Mouse (Mus musculus) testis, postnatal 10 days (tissue): ENCODE results near the gene C7.
A peak's percentile ranks its signal among the peaks of the same experiment; 100 is the strongest.
"Not testable (repeated sequence)": the region's sequence is repeated elsewhere in the genome, so short reads cannot be mapped to it uniquely, and the experiment has no call there.

Source experiments
- DNase-seq: peaks from one replicate; pipeline ENCODE4 v3.0.0; 2021; ENCODE audit warnings: low spot score

The C7 gene

GRCm38 (mm10) chr15:5063635-5064034 lies at the start of gene C7:
TSS of gene C7 (minus strand) at chr15:5063740.
- no peak for DNase-seq

- DNase-seq: no peak
Observed at GRCm38 (mm10) chr15:5112651-5113050, 49.1 kb upstream of the C7 start.

- DNase-seq: no peak
Observed at GRCm38 (mm10) chr15:5108655-5109040, 45.1 kb upstream of the C7 start.

GRCm38 (mm10) chr15:5107686-5108654 lies 44.4 kb upstream of the C7 start, which contains the start of gene Card6:
TSS of gene Card6 (minus strand) at chr15:5108539.
- no peak for DNase-seq

GRCm38 (mm10) chr15:5106293-5106692 lies 42.8 kb upstream of the C7 start:
- no peak for DNase-seq

GRCm38 (mm10) chr15:5105891-5106290 lies 42.4 kb upstream of the C7 start:
- no peak for DNase-seq

- DNase-seq: no peak
Observed at GRCm38 (mm10) chr15:5102312-5102711, 38.8 kb upstream of the C7 start.

- DNase-seq: no peak
Observed at GRCm38 (mm10) chr15:5097376-5097775, 33.8 kb upstream of the C7 start.

- DNase-seq: no peak
Observed at GRCm38 (mm10) chr15:5095534-5096301, 32.2 kb upstream of the C7 start.

- no peak for DNase-seq
Observed at GRCm38 (mm10) chr15:5090131-5090530, 26.6 kb upstream of the C7 start.

- no peak for DNase-seq
Observed at GRCm38 (mm10) chr15:5088850-5089608, 25.5 kb upstream of the C7 start.

GRCm38 (mm10) chr15:5086162-5086561 lies 22.6 kb upstream of the C7 start:
- no peak for DNase-seq

- no peak for DNase-seq
Observed at GRCm38 (mm10) chr15:5081235-5081634, 17.7 kb upstream of the C7 start.

- peak; percentile 50 for DNase-seq
Observed at GRCm38 (mm10) chr15:5068801-5069518, 5.4 kb upstream of the C7 start.

- no peak for DNase-seq
Observed at GRCm38 (mm10) chr15:5045560-5046284, 17.8 kb downstream of the C7 start.

GRCm38 (mm10) chr15:5029256-5029655 lies 34.3 kb downstream of the C7 start:
- no peak for DNase-seq

- DNase-seq: not testable (repeated sequence)
Observed at GRCm38 (mm10) chr15:5023479-5024265, 39.9 kb downstream of the C7 start.

- no peak for DNase-seq
Observed at GRCm38 (mm10) chr15:5009644-5010107, 53.9 kb downstream of the C7 start.

- DNase-seq: no peak
Observed at GRCm38 (mm10) chr15:5003503-5004196, 59.9 kb downstream of the C7 start.
